Mouse (Mus musculus): ENCODE data around the gene Trpc5. TPM values are rescaled to one million over a fixed set of nuclear protein-coding genes. Genes with fewer than 3 reads are reported as not detected.

Trpc5 gene
- polyA plus RNA-seq, 1 experiment from 2014 or later, result 1.7 TPM

- ATAC-seq, result no peak
- H3K36me3 ChIP-seq (ENCODE audit: control insufficient read depth, insufficient read depth), result no peaks in the 10 kb centered on the region
- H3K4me3 ChIP-seq (replicated peaks; ENCODE audit: low read length), result no peak overlapping the region
- H3K4me2 ChIP-seq (ENCODE audit: low read length), result no peak overlapping the region
- H3K9ac ChIP-seq (replicated peaks; ENCODE audit: low read depth, low read length), result no peak overlapping the region
- no peaks in the 10 kb centered on the region for H3K4me1 ChIP-seq (replicated peaks; ENCODE audit: control insufficient read depth, insufficient read depth, low read length)
- no peaks in the 10 kb centered on the region for H3K9me3 ChIP-seq (ENCODE audit: control insufficient read depth, low read length)
- WGBS, result 86% methylated on average over 5 of the region's 5 CpGs
- no peak overlapping the region for H3K27ac ChIP-seq (ENCODE audit: low read length)
- no peaks in the 10 kb centered on the region for H3K27me3 ChIP-seq (replicated peaks; ENCODE audit: control insufficient read depth, insufficient read depth, low read length)
Observed at GRCm38 (mm10) chrX:144408036-144408435, 279.9 kb downstream of the Trpc5 start.

DNA sequence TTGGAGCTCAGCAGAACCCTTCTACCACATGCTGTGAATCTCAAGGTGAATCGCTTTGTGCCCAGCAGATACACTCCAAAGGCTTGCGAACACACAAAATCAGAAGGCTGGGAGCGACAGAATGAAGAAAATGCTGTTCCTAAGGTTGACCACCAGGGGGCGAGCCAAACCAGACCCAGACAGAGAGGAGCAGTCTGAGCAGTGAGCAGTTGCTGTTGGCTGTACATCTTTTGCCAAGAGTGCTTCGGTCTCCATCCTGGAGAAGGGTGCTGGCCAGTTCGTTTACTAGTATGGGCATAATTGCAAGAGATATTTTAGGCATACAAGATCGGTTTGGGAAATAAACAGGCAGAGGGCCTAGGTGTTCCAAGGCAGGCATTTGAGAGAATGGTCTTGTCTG is 284.5 kb downstream of the Trpc5 start:
- peak; percentile 85 for ATAC-seq
- 26% methylated on average over 7 of the region's 7 CpGs for WGBS
- Histone ChIP-seq H3K9ac (replicated peaks; ENCODE audit: low read depth, low read length) (no peak overlapping the region), H3K36me3 (ENCODE audit: control insufficient read depth, insufficient read depth) (no peaks in the 10 kb centered on the region), H3K9me3 (ENCODE audit: control insufficient read depth, low read length) (no peaks in the 10 kb centered on the region), H3K4me3 (replicated peaks; ENCODE audit: low read length) (no peak overlapping the region), H3K4me2 (ENCODE audit: low read length) (no peak overlapping the region), H3K4me1 (replicated peaks; ENCODE audit: control insufficient read depth, insufficient read depth, low read length) (no peaks in the 10 kb centered on the region), H3K27ac (ENCODE audit: low read length) (no peak overlapping the region), H3K27me3 (replicated peaks; ENCODE audit: control insufficient read depth, insufficient read depth, low read length) (no peaks in the 10 kb centered on the region)

- 65% methylated on average over 2 of the region's 2 CpGs for WGBS
- no peak for ATAC-seq
Observed at GRCm38 (mm10) chrX:144374196-144374595, 313.8 kb downstream of the Trpc5 start.

GRCm38 (mm10) chrX:144338355-144338754 is 349.6 kb downstream of the Trpc5 start:
- no peak overlapping the region for H3K9ac ChIP-seq (replicated peaks; ENCODE audit: low read depth, low read length)
- no peak overlapping the region for H3K27ac ChIP-seq (ENCODE audit: low read length)
- H3K4me1 ChIP-seq (replicated peaks; ENCODE audit: control insufficient read depth, insufficient read depth, low read length), result no peaks in the 10 kb centered on the region
- no peak for ATAC-seq
- H3K4me2 ChIP-seq (ENCODE audit: low read length), result no peak overlapping the region
- no peak overlapping the region for H3K4me3 ChIP-seq (replicated peaks; ENCODE audit: low read length)
- no peaks in the 10 kb centered on the region for H3K9me3 ChIP-seq (ENCODE audit: control insufficient read depth, low read length)
- no peaks in the 10 kb centered on the region for H3K27me3 ChIP-seq (replicated peaks; ENCODE audit: control insufficient read depth, insufficient read depth, low read length)
- H3K36me3 ChIP-seq (ENCODE audit: control insufficient read depth, insufficient read depth), result no peaks in the 10 kb centered on the region

More at GRCm38 (mm10) chrX:144374196-144374595, 313.8 kb downstream of the Trpc5 start:
- no peaks in the 10 kb centered on the region for H3K9me3 ChIP-seq (ENCODE audit: control insufficient read depth, low read length)
- H3K4me1 ChIP-seq (replicated peaks; ENCODE audit: control insufficient read depth, insufficient read depth, low read length), result no peaks in the 10 kb centered on the region
- H3K4me2 ChIP-seq (ENCODE audit: low read length), result no peak overlapping the region
- no peak overlapping the region for H3K4me3 ChIP-seq (replicated peaks; ENCODE audit: low read length)
- H3K27me3 ChIP-seq (replicated peaks; ENCODE audit: control insufficient read depth, insufficient read depth, low read length), result no peaks in the 10 kb centered on the region
- H3K9ac ChIP-seq (replicated peaks; ENCODE audit: low read depth, low read length), result no peak overlapping the region
- no peaks in the 10 kb centered on the region for H3K36me3 ChIP-seq (ENCODE audit: control insufficient read depth, insufficient read depth)
- H3K27ac ChIP-seq (ENCODE audit: low read length), result no peak overlapping the region

GRCm38 (mm10) chrX:144337938-144338337 is 350.0 kb downstream of the Trpc5 start:
- Histone ChIP-seq H3K4me2 (ENCODE audit: low read length) (no peak overlapping the region), H3K27ac (ENCODE audit: low read length) (no peak overlapping the region), H3K4me3 (replicated peaks; ENCODE audit: low read length) (no peak overlapping the region), H3K36me3 (ENCODE audit: control insufficient read depth, insufficient read depth) (no peaks in the 10 kb centered on the region), H3K4me1 (replicated peaks; ENCODE audit: control insufficient read depth, insufficient read depth, low read length) (no peaks in the 10 kb centered on the region), H3K27me3 (replicated peaks; ENCODE audit: control insufficient read depth, insufficient read depth, low read length) (no peaks in the 10 kb centered on the region), H3K9ac (replicated peaks; ENCODE audit: low read depth, low read length) (no peak overlapping the region), H3K9me3 (ENCODE audit: control insufficient read depth, low read length) (no peaks in the 10 kb centered on the region)
- no peak for ATAC-seq

GRCm38 (mm10) chrX:144335332-144336015 is 352.5 kb downstream of the Trpc5 start:
- Histone ChIP-seq H3K27me3 (replicated peaks; ENCODE audit: control insufficient read depth, insufficient read depth, low read length) (no peaks in the 10 kb centered on the region), H3K4me3 (replicated peaks; ENCODE audit: low read length) (no peak overlapping the region), H3K9ac (replicated peaks; ENCODE audit: low read depth, low read length) (no peak overlapping the region), H3K27ac (ENCODE audit: low read length) (no peak overlapping the region), H3K4me1 (replicated peaks; ENCODE audit: control insufficient read depth, insufficient read depth, low read length) (no peaks in the 10 kb centered on the region), H3K36me3 (ENCODE audit: control insufficient read depth, insufficient read depth) (no peaks in the 10 kb centered on the region), H3K9me3 (ENCODE audit: control insufficient read depth, low read length) (no peaks in the 10 kb centered on the region), H3K4me2 (ENCODE audit: low read length) (no peak overlapping the region)
- WGBS, result 44% methylated on average over 8 of the region's 8 CpGs
- no peak for ATAC-seq

Other genes starting within 250 kb of the Trpc5 start
- 0.08 TPM in 1 of 2 replicates, not detected in the other for gene Trpc5os, start 231.6 kb downstream of the Trpc5 start, polyA plus RNA-seq (2015; fragmentation: Nextera tagmentation; extraction: Ambion mirVana)
- gene Rtl4, start 727 bp upstream of the Trpc5 start, polyA plus RNA-seq (2015; fragmentation: Nextera tagmentation; extraction: Ambion mirVana), result 0.25 and 0.54 TPM in 2 replicates